Mouse (Mus musculus) left cerebral cortex, adult 9 months (tissue): ENCODE results near the gene Tgif2.
"Not testable (repeated sequence)": the region's sequence is repeated elsewhere in the genome, so short reads cannot be mapped to it uniquely, and the experiment has no call there.

Source experiments
- DNase-seq, 2 experiments: peaks; one replicate each; pipeline ENCODE4 v3.0.0; 2022; ENCODE audit warnings: low spot score in 2 of 2

The Tgif2 gene

DNA sequence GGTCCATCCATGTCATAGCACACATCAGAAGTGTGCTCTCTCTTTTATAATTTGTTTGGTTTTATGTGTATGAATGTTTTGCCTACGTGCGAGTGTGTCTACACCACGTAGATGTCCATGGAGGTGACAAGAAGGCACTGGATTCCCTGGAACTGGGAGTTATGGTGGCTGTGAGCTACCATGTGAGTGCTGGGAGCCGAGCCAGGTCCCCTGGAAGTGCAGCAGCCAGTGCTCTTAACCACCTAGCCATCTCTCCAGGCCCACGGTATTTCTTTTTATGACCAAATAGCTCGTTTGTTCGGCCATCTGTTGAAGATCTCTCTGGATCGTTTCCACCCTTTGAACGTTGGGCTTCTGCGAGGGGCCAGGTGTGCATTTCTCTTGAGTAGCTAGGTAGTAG lies 3.5 kb downstream of the Tgif2 start:
- DNase-seq = no peak

DNA sequence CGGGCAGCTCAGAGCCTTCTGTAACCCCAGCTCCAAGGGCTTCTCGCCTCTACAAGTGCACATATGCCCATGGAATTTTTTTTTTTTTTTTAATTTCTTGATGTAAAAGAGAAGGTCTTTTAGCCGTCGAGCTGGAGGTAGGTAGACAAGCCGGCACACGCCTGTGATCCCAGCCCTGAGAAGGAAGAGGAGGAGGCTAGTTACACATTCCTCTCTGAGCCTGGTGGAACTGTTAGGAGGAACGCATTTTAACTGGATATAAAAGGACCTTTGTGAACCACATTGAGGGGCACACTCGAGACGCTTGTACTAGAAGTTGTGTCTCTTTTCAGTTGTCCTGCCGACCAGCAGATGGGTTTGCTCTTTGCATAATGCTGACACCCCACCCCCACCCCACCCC lies 4.9 kb downstream of the Tgif2 start:
- no peak for DNase-seq

DNA sequence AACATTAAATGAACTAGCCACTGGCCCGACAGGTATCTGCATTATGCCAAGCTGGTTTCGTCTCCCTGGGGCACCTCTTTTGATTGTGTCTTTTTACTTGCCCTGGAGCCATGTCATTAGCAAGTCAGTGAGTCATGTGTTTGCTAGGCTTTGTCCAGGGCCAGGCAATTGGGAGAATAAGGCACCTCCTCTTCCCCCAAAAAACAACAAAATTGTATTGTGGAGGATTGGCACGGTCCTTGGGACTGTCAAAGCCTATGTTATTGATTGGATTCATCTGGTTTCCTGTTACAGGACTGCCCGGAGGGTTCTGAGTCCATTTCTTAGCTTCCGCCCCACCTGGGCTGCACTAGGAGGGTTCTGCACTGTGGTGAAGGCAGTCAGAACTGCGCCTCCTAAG lies 7.8 kb downstream of the Tgif2 start:
- no peak for DNase-seq

DNA sequence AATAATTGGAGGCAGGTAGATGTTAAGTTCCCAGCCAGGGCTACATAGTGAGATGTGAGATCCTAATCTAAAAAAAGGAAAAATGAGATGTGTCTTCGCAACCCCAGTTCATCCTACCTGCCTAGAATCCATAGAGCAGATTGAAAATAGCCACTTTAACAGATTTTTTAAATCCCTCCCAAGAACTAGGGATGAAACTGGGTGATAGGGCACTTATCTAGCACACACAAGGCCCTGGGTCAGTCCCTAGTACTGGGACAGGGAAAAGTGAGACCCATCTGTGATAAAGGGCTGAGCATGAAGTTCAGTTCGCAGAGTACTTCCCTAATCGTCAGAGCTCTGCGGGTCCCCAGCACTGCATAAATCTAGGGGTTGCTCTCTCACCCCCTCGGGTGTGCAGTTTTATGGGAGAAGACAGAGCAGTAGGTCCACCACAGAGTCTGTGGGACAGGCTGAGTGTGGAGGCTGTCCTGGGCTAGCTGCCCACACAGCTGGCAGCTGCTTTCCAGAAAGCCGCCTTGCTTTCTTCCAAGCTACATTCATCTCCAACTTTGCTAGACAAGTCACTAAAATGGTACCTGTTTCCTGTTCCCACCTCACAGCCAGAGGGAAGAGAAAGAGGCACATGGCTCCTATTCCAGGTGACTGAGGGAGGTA lies 8.8 kb downstream of the Tgif2 start:
- DNase-seq = no peak

DNA sequence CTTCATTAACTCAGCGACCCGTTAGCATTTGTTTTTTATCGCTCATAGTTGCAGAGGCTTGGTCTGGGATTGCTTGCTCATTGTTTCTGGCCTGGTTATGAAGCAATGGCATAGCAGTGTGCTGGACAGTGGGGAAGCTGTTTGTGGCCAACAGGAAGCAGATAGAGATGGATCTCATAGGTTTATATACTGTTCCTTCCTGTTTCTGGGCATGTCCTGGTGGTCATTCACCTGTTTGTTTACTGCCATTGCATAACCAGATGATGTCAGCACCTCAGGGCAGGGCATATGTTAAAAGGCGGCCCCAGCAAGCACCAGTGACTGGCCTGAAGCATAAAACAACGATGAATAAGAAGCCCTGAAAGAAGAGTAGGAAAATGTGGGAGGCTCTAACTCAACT lies 10.7 kb downstream of the Tgif2 start:
- no peak for DNase-seq

DNA sequence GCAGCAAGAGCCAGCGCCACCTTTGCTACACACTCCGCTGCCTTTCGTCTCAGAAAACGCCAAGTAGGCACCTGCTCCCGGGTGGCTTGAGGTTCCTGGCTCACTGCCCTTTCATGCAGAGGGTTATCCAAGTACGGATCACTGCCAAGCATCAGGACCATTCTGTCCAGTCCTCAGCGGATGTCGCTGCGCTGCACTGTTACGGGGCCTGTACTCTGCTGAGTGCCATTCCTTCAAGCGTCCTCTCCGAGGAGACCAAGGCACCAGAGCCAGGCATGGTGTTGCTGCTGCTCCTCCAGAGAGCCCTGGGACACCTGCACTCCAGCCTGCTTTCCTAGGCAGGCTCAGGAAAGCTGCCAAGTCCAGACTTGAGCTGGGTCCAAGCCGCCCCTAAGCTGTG lies 13.8 kb downstream of the Tgif2 start:
- DNase-seq = not testable (repeated sequence)

DNA sequence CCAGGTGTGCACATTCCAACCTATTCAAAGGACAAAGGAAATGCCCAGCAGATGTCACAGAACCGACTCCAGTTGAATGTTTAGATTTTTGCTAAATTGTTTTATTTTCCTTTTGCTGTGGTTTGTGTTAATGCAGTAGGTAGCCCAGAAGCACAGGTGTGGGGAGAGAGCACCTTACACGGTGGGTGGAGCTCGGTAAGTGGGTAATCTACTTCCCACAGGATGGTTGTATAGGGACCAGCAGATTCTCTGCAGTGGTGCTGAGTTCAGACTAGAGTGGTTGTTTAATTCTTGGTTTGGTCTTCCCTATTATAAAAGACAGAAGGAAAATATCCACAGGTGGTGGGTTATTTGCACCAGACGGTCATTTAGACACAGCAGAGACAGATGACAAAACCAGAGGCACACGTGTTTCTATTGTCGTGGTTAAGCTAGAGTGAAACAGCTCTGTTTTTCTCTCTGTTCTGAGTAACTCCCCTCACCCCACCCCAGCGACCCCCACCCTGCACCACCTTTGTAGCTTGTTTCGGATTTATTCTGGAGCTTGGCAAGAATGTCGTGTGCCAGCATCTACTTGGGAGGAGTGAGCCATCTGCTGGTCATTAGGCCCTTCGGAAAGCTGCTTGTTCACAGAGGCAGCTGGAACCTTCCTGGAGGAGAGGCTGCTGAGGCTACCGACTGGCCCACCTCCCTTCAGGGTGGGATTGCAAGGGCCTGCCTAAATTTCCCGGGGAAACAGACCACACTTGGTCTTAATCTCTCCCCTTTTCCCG lies 14.4 kb downstream of the Tgif2 start:
- DNase-seq = peak in 1 of 2 experiments; percentile 56

DNA sequence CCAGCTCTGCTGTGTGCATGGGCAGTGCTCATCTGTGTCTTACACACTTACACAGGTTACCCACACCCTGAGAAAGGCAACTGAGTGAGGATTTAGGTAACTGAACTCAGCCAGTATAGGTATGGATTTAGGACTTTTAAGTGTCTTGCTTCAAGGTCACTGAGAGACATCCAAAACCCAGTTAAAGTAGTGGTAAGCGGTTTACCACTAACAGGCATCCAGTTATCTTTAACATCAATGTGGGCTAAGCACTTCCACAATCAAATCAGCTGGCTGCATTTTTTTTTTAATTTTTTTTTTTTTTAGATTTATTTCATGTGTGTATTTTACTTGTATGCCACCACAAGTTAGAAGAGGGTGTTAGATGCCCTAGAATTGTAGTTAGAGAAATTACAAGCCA lies 16.5 kb downstream of the Tgif2 start:
- no peak for DNase-seq

DNA sequence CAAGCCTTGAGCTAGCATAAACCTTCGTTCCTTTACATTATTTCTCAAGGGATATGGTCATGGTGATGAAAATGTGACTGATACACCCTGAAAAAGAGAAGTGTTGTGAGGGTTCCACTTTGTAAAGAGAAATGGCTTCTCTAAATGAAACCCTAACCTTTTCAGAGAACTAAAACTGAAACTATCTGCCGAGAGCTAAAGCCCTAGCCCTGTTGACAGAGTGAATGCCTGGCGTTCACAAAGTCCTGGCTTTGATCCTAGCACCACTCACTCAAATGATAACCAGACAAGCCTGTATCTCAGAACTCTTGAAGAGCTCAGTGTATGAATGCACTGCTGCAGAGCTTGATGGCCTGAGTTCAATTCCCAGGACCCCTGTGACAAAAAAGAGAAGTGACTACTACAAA lies 17.6 kb downstream of the Tgif2 start:
- no peak for DNase-seq

DNA sequence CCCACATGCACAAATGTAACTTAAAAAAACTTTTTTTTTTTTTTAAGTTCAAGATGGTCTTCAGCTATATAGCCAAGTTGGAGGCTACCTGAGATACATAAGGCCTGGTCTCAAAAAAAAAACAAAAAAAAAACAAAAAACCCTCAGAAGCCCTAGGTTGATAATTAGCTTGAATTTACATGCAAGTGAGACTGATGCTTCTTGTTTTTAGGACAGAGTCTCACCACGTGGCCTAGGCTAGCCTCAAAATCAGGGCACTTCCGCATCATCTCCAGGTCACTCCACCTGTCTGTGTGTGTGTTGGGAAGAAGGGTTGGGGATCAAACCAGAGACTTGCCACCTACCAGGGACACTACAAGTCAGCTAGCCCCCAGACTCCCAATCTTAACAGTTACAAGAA lies 18.0 kb downstream of the Tgif2 start, which contains the start of gene 4930518I15Rik:
4930518I15Rik (minus strand) TSS at position 112 of the 400 bp plus-strand sequence.
- no peak for DNase-seq

DNA sequence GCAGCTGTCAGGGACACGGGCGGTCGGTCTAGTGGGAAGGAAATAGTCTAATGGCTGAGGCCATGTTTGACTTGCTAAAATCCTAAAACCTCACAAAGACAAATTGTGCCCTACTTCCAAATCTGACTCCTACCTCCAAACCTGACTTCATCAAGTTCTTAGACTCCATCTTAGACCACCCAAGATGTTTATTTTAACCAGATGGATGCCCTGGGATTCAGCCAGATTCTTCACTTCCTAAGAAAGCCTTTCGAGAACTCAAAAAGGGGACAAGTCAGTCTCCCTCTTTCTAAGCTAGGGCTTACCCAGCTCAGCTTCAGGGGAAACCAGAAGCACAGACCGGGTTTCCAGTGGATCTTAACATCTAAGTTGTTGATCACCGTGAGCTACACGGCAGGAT lies 18.9 kb downstream of the Tgif2 start:
- no peak for DNase-seq

DNA sequence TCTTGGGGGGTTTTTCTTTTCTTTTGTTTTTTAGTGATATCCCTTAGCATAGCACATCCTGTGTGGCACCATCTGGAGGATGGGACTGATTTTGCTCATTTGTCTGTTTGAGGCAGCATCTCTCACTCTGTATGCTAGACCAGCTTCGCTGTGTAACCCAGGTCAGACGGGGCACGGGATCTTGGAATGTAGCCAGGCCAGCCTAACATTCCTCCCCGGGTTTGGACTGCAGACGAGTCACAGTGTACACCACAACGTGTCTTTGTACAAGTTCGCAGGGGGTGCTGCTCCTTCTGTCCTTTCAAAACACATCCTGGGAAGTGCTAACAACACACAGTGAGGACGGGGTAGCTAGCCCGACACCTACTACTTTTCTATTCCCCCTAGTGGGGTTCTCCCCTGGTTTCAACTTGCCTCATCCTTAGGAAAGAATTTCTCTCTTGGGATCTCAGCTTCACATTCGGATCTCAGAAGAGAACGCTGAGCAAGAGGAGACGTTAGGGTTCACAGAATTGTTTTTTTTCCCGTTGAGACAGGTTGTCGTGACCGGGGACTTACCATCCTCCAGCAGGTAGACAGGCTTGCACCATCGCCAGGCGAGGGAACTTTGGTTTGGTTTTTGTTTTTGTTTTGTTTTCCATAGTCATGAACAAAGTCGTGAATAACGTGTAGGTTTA lies 22.4 kb downstream of the Tgif2 start:
- DNase-seq = no peak

DNA sequence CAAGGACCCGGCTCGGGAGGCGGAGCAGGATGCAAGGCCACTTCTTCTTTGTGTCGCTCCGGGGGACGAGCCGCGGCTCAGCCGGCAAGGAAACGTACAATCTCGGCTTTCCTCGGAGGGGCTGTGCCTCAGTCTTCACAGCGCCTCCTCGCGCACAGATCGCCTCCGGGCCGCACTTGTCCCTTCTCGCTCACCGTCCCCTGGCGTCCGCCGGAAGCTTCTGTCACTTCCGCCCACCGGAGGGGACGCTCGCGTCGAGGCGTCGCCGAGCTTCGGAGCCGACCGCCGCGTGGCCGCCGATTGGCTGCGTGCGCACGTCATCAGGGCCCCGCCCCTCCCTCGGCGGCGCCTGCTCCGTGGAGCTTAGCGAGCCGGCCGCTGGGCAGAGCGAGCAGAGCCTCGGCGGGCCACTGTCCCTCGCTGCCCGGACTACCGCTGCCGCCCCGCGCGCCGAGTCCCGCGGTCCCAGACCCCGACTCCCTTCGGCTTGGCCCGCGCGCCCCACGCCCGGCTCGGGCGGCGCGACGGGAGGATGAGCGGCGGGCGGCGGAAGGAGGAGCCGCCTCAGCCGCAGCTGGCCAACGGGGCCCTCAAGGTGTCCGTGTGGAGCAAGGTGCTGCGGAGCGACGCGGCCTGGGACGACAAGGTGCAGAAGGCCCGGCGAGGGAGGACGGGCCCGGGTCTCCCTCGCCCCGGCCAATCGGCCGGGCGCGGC lies 23.1 kb downstream of the Tgif2 start, which contains the start of gene Rab5if:
Rab5if (plus strand) TSS at position 357 of the 715 bp plus-strand sequence.
- peak; percentile 94 to 97 for DNase-seq

DNA sequence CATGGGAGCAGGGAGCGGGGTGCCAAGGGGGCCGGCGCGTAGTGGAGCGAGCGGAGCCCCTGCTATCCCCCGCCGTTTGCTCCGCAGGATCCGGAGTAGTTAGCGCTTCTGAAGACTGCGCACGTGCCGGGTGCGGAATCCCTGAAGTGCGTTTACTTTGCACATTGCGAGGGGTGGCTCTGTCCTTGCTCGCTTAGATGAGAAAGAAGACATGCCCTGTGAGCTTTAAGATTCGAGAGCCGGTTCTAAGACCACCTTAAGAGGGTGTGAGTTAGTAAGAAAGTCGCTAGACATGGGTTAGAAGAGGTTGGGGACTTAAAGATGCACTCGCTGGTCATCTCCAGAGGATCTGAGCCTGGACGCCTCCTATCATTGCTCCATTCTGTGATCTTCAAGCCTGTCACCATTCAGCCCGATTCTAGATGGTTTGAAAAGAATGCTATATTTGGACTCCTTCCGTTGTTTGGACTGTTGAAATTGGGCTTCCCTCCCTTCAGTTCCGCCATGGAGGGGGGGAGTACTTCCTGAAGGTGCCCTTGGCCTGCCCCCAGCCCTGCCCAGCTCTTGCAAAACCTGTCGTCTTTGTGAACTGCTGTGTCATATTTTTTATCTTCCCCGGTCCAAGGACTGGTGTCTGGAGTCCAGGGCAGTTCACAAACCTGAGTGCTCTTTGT lies 23.8 kb downstream of the Tgif2 start:
- DNase-seq = no peak

DNA sequence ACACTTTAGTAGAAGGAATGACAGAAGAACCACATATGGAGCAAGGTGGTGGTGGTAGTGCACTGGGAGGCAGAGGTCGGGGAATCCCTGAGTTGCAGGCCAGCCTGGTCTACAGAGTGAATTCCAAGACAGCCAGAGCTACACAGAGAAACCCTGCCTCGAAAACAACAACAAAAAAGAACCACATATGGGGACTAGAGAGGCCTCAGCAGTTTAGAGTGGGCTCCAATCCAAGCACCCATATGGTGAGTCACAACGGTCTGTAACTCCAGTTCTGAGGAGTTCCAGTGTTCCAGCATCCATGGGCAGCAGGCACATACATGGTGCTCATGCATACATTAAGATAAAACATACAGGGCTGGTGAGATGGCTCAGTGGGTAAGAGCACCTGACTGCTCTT lies 24.7 kb downstream of the Tgif2 start:
- no peak for DNase-seq

DNA sequence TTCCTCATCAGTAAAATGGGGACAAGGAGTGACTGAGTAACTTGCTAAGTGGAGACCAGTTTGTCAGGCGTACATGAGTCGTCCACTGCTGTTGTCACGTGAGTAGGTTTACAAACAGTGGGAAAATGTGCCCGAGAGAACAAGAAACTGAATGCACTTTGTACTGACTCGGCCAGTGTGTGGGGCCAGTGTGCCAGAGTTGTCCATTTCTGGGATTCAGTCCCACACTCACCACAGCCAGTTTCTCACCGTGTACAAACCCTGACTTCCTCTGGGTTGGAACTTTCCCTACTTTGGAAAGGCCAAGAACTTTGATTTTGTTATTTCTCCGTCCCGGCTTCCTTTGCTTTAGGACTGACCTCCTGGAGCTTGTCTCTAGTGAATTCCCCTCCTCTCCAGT lies 29.2 kb downstream of the Tgif2 start:
- no peak for DNase-seq

DNA sequence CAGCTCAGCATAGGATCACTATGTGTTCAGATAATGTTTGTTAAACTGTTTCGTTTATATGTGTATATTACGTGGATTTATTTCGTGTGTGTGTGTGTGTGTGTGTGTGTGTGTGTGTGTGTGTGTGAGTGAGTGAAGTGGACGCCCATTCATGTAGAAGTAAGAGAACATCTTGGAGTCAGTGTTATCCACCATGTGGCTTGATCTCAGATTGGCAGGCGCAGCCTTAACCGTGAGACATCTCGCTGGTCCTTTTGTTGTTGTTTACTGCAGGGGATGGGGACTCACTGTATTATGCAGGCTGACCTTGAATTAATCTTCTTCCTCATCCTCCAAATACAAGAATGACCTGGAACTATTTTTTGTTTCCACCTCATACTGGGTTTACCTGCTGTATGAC lies 29.7 kb downstream of the Tgif2 start:
- no peak for DNase-seq

DNA sequence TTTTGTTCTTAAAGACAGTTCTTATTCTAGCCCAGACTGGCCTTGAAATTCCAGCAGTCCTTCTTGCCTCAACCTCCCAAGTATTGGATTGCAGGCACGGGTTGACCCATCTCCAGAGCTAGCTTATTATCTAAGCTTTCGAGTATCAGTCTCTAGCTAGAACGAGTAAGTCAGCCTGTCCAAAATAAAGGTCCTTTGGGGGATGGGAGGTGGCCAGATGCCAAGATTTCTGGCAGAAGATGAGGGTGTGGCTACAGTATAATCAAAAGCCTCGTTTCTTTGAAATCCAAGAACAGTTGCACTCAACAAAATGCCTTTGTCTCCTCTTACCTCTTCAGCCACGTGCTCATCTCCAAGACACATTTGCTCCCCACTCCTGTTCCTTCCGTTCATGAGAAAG lies 30.7 kb downstream of the Tgif2 start:
- DNase-seq = no peak

DNA sequence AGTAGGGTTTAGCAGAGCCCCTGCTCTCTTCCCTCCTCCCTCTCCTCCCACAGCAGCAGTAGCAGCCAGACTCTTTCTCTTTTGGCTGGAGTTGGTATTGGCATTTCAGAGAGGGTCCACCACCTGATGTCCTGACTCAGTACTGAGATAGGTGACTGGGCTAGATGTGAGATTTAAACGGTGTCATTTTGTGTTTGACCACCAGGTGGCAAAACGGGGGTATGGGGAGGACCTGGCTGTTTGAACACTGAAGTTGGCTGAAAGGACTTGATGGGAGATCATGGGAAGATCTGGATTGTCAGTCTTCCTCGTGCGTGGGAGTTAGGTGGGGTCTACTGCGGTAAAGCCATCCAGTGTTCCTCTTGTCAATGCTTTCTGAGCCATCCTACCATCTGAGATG lies 33.8 kb downstream of the Tgif2 start:
- DNase-seq = peak in 1 of 2 experiments; percentile 63

DNA sequence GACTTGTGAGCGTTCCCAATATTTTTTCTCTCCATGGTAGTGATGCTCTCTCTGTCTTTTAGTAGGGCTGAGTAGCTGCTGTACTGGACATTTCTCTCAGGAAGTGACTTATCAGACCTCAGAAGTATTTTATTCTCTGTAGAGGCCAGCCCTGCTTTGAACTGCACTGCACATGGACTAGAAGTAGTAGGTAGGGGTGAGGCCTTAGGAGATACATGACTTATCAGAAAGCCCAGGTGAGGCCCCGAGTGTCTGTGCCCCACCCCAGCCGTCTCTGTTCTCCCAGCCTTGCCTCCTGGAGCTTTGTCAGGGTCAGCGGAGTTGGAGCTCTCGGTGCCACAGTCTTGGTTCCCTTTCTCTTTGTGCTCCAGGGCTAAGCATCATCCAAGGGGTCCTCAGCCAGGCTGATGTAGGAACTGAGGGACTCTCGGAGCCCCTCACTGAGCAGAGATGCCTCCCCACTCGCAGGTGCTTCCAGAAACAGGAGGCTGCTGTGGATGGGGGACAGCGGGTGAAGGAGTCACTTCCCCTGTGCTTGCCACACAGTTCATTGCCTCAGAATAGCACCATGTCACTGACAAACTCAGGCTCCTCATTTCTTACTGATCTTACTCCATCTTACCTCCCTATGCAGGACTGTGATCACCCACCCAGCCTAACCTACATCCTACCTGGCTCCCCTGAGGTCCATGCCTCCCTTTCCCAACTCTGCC lies 34.4 kb downstream of the Tgif2 start:
- no peak for DNase-seq
